Mouse (Mus musculus) spleen, adult 2 months (tissue): ENCODE data around the gene Cog5. TPM values are rescaled to one million over a fixed set of nuclear protein-coding genes. Genes with fewer than 3 reads are reported as not detected.

Experiments used
- DNase-seq, 2 experiments: peaks; one replicate each; pipeline versions ENCODE4 v3.0.0 to v3.0.0-alpha.2; 2012 to 2021; ENCODE audit warnings: low spot score in 2 of 2, low read depth in 1 of 2
- H3K27ac ChIP-seq: fragments of 200-500 bp; 2 replicates; pipeline ENCODE4 v1.5.1; 2012; ENCODE audit warnings: low read length, inconsistent platforms; ENCODE audit not compliant: insufficient read depth
- H3K27me3 ChIP-seq: fragments of 200-500 bp; 2 replicates; pipeline ENCODE4 v1.6.1; 2012; ENCODE audit warnings: mild to moderate bottlenecking, moderate library complexity, low read length, inconsistent platforms; ENCODE audit not compliant: control insufficient read depth, insufficient read depth
- H3K36me3 ChIP-seq: fragments of 200-500 bp; 2 replicates; pipeline ENCODE4 v1.6.1; 2012; ENCODE audit warnings: mild to moderate bottlenecking, low read length, inconsistent platforms; ENCODE audit not compliant: control insufficient read depth, insufficient read depth
- H3K4me1 ChIP-seq: fragments of 200-500 bp; 2 replicates; pipeline ENCODE4 v1.6.1; 2011; ENCODE audit warnings: inconsistent platforms; ENCODE audit not compliant: control insufficient read depth, insufficient read depth, insufficient read length
- H3K4me3 ChIP-seq: fragments of 200-500 bp; 2 replicates; pipeline ENCODE4 v1.5.1; 2011; ENCODE audit warnings: mild to moderate bottlenecking, inconsistent platforms; ENCODE audit not compliant: insufficient read depth, insufficient read length; ENCODE audit errors: extremely low read depth
- CTCF ChIP-seq: fragments of 200-500 bp; IDR thresholded peaks from 2 replicates; pipeline ENCODE4 v1.5.1; 2011; ENCODE audit warnings: mild to moderate bottlenecking, inconsistent platforms; ENCODE audit not compliant: insufficient read depth, insufficient read length, insufficient replicate concordance; ENCODE audit errors: extremely low read depth
- POLR2A ChIP-seq: fragments of 200-500 bp; IDR thresholded peaks from 2 replicates; pipeline ENCODE4 v1.6.1; 2011; ENCODE audit warnings: low read depth, low read length, inconsistent platforms
- WGBS: fragments of 180-500 bp; shearing (Covaris S2); methylation state at CpG from one replicate; pipeline ENCODE4 v1.1.7; 2018; 5-methylcytosine and 5-hydroxymethylcytosine counted together
- polyA plus RNA-seq: library from polyadenylated mRNA; depleted of rRNA; stranded (reverse); fragments of >200 nt; gene quantifications from 2 replicates; pipeline ENCODE4 v1.2.3, GENCODE M21; 2012

Cog5 gene
- polyA plus RNA-seq, 1 experiment: 11.7 TPM

DNA sequence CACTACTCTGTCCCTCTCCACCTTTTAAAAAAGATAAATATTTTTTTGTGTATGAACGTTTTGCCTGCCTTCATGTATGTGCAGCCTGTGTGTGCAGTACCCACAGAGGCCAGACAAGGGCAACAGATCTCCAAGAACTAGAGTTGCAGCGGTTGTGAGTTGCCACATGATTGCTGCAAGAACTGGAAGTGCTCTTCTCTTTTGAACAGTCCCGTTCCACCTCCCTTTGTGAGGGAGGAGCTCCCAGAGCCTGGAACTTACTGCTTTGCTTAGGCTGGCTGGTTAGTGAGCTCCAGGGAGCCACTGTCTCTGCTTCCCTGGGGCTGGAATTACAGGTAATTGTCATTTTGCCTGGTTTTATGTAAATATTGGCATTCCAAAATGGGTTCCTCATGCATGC, 69.9 kb downstream of the Cog5 start:
- 91% methylated on average over 3 of the region's 3 CpGs for WGBS
- no peak for DNase-seq
- Histone ChIP-seq H3K4me3 (no peak overlapping the region), H3K4me1 (no peaks in the 10 kb centered on the region), H3K27ac (no peak overlapping the region), H3K27me3 (no peaks in the 10 kb centered on the region), H3K36me3 (0 out of 2 replicates have a peak, but pooled peaks cover 1% of the 10 kb centered on the region)
- TF ChIP-seq POLR2A (no peak), CTCF (no peak)

DNA sequence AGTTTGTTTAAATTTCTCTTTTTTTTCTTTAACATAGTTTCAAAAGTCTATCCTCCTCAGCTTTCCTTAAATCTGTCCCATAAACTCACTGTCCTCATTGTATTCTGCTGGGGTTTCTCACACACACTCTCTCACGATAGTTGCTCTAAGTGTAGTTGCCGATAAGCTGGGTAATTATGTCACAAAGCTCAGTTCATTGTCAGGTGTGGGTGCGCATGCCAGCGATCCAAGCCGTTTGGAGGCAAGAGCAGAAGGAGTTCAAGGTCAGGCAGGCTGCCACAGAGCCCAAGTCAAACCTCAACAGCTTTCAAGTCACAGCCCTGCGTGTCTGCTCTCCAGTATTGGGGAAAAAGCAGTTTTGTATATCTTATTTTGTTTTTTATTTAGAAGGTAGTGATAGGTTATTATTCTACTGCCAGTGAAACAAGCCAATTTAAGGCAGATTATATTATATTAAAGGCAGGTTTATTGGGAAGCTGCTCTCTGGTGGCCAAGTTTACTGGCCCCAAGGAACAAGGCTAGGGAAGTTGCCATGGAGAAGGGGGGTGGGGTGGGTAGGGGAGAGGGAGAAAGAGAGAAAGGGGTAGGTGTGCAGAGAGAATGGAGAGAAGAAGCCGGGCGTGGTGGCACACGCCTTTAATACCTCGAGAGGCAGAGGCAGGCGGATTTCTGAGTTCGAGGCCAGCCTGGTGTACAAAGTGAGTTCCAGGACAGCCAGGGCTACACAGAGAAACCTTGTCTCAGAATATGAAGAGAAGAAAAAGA, 71.0 kb downstream of the Cog5 start:
- Histone ChIP-seq H3K27me3 (no peaks in the 10 kb centered on the region), H3K4me3 (no peak overlapping the region), H3K36me3 (0 out of 2 replicates have a peak, but pooled peaks cover 1% of the 10 kb centered on the region), H3K4me1 (no peaks in the 10 kb centered on the region), H3K27ac (no peak overlapping the region)
- TF ChIP-seq CTCF (no peak), POLR2A (no peak)
- WGBS: 91% methylated on average over 12 of the region's 12 CpGs
- DNase-seq: no peak

- H3K4me1 ChIP-seq: no peaks in the 10 kb centered on the region
- no peaks in the 10 kb centered on the region for H3K27me3 ChIP-seq
- 0 out of 2 replicates have a peak, but pooled peaks cover 1% of the 10 kb centered on the region for H3K36me3 ChIP-seq
- no peak overlapping the region for H3K4me3 ChIP-seq
- 83% methylated on average over 1 of the region's 1 CpGs for WGBS
- no peak overlapping the region for H3K27ac ChIP-seq
- no peak for TF ChIP-seq CTCF
- TF ChIP-seq POLR2A: no peak
- DNase-seq: no peak
Observed at GRCm38 (mm10) chr12:31726707-31727106, 72.0 kb downstream of the Cog5 start.

- Histone ChIP-seq H3K27me3 (no peaks in the 10 kb centered on the region), H3K4me1 (no peaks in the 10 kb centered on the region), H3K36me3 (0 out of 2 replicates have a peak, but pooled peaks cover 1% of the 10 kb centered on the region), H3K27ac (no peak overlapping the region), H3K4me3 (no peak overlapping the region)
- 92% methylated on average over 1 of the region's 1 CpGs for WGBS
- DNase-seq: no peak
- no peak for TF ChIP-seq CTCF
Observed at GRCm38 (mm10) chr12:31730126-31730525, 75.5 kb downstream of the Cog5 start.

GRCm38 (mm10) chr12:31734616-31735015, 79.9 kb downstream of the Cog5 start:
- DNase-seq: no peak
- Histone ChIP-seq H3K4me1 (no peaks in the 10 kb centered on the region), H3K27me3 (no peaks in the 10 kb centered on the region), H3K36me3 (no peaks in the 10 kb centered on the region), H3K27ac (no peak overlapping the region), H3K4me3 (no peak overlapping the region)
- TF ChIP-seq POLR2A (no peak), CTCF (no peak)
- 87% methylated on average over 2 of the region's 2 CpGs for WGBS

DNA sequence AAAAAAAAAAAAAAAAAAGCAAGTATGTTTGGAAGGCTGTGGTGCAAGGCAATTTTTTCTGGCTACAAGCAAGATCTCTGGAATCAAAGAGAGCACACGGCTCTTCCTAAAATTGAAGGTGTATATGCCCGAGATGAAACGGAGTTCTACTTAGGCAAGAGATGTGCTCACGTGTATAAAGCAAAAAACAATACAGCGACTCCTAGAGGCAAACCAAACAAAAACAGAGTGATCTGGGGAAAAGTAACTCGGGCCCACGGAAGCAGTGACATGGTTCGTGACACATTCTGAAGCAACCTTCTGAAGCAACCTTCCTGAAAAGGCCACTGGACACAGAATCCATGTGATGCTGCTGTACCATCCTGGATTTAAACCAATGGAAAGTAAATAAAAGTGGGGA, 92.6 kb downstream of the Cog5 start:
- H3K27me3 ChIP-seq: no peaks in the 10 kb centered on the region
- DNase-seq: no peak
- TF ChIP-seq POLR2A (no peak), CTCF (no peak)
- H3K27ac ChIP-seq: no peak overlapping the region
- H3K36me3 ChIP-seq: no peaks in the 10 kb centered on the region
- H3K4me3 ChIP-seq: no peak overlapping the region
- 91% methylated on average over 8 of the region's 8 CpGs for WGBS
- H3K4me1 ChIP-seq: no peaks in the 10 kb centered on the region

GRCm38 (mm10) chr12:31749846-31750245, 95.2 kb downstream of the Cog5 start:
- Histone ChIP-seq H3K4me1 (no peaks in the 10 kb centered on the region), H3K36me3 (no peaks in the 10 kb centered on the region), H3K4me3 (no peak overlapping the region), H3K27ac (no peak overlapping the region), H3K27me3 (no peaks in the 10 kb centered on the region)
- TF ChIP-seq POLR2A (no peak), CTCF (no peak)
- WGBS: 94% methylated on average over 4 of the region's 4 CpGs
- no peak for DNase-seq
